Mouse (Mus musculus) left cerebral cortex, adult 9 months (tissue): Measurements from ENCODE around the gene Olfr1331.
"Not testable (repeated sequence)": the region's sequence is repeated elsewhere in the genome, so short reads cannot be mapped to it uniquely, and the experiment has no call there.

Source experiments
- DNase-seq, 2 experiments: peaks; one replicate each; pipeline ENCODE4 v3.0.0; 2022; ENCODE audit warnings: low spot score in 2 of 2

The Olfr1331 gene

GRCm38 (mm10) chr4:118864349-118864748 is at the start of gene Olfr1331:
Gene Olfr1331, plus strand, starts transcription at chr4:118864649.
- DNase-seq, result no peak

- no peak for DNase-seq
Observed at GRCm38 (mm10) chr4:118818921-118819320, 45.5 kb upstream of the Olfr1331 start.

DNA sequence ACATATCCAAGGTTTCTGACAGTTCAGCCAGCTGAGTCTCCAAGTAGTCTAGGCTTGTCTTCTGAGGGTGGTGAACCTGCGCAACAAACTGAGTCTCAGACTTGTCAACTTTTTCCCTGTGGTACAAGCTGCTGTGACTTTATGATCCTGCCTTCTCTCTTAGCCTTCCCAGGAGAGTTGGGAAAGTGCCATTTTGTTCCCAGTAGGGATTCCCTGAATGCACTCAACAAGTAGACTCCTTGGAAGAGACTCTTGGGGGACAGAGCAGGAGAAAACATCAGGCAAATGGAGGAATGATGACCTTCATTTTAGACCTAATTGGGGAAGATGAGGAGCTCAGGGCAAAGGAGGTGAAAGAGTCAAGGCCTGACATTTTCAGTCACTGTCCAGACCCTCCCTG is 28.3 kb upstream of the Olfr1331 start, which contains the start of gene Olfr1333:
Gene Olfr1333, minus strand, starts transcription at position 101 of the 400 bp plus-strand sequence.
- DNase-seq, result no peak

GRCm38 (mm10) chr4:118861791-118862190 is 2.7 kb upstream of the Olfr1331 start:
- DNase-seq, result no peak

GRCm38 (mm10) chr4:118862704-118863103 is 1.7 kb upstream of the Olfr1331 start:
- DNase-seq, result peak; percentile 1 to 25

GRCm38 (mm10) chr4:118867566-118867965 is 3.1 kb downstream of the Olfr1331 start:
- DNase-seq, result no peak

DNA sequence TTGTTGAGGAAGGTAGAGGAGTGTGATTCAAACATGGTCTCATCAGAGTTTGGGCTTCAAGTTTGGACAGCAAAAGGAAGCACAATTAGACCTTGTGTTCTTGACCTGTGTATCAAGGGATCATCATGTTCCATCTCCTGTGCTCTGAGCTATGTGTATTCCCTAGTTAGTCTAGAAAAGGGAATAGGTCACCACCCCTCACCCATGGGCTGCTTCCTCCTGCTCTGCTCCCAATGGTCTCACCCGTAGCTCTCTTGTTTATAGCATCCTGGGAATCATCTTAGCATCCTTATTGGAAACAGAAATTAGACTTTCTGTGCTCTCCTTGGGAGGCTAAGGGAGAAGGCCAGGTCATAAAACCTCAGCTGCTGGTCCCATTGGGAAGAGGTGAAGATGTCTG is 23.8 kb downstream of the Olfr1331 start, which contains the start of gene Olfr1330:
Gene Olfr1330, plus strand, starts transcription at position 301 of the 400 bp plus-strand sequence.
- no peak for DNase-seq

GRCm38 (mm10) chr4:118901981-118902380 is 37.5 kb downstream of the Olfr1331 start:
- no peak for DNase-seq

- DNase-seq, result not testable (repeated sequence)
Observed at GRCm38 (mm10) chr4:118917365-118917764, 52.9 kb downstream of the Olfr1331 start, which contains the start of gene Olfr1329. Gene Olfr1329, minus strand, starts transcription at chr4:118917465.
